Mouse (Mus musculus): ENCODE measurements around the gene Wdr90. TPM values are rescaled to one million over a fixed set of nuclear protein-coding genes. Genes with fewer than 3 reads are reported as not detected.

The Wdr90 gene
- polyA plus RNA-seq, 1 experiment from 2014 or later, result 46.3 TPM

DNA sequence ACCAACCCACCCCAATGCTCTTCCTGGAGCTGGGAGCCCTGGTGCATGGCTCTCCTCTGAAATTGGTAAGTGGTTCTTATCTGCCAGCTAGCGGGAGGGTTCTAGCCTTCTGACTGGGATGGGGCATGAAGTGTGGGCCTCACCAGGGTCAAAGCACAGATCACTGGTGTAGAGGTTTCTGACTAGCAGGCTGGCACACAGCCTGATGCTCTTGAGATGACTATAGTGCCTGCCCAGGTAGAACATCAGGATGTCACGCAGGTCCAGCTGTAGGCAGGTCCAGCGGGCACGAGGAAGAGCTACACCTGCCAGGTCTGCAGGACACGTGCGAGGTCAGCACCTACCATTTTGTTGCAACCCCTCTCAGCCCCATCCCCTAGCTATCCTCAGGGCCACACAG is 1.1 kb downstream of the Wdr90 start:
- Histone ChIP-seq H3K9me3 (ENCODE audit: control insufficient read depth, low read length) (no peaks in the 10 kb centered on the region), H3K4me2 (ENCODE audit: low read depth, low read length, severe bottlenecking) (peak overlapping the region; percentile 92), H3K27ac (ENCODE audit: low read depth, low read length) (no peak overlapping the region), H3K36me3 (ENCODE audit: control insufficient read depth, insufficient read depth, low read length) (no peaks in the 10 kb centered on the region), H3K27me3 (ENCODE audit: control insufficient read depth, insufficient read depth, low read length) (no peaks in the 10 kb centered on the region), H3K4me3 (ENCODE audit: low read depth, low read length) (peak overlapping the region; percentile 64), H3K9ac (ENCODE audit: low read length) (peak overlapping the region; percentile 84), H3K4me1 (replicated peaks; ENCODE audit: control insufficient read depth, insufficient read depth, low read length) (peaks cover 14% of the 10 kb centered on the region)
- ATAC-seq (replicated peaks; ENCODE audit: low FRiP score) (no peak), DNase-seq (ENCODE audit: low spot score) (no peak)
- 94% methylated on average over 6 of the region's 6 CpGs for WGBS

- Histone ChIP-seq H3K9me3 (ENCODE audit: control insufficient read depth, low read length) (no peaks in the 10 kb centered on the region), H3K36me3 (ENCODE audit: control insufficient read depth, insufficient read depth, low read length) (peaks cover 22% of the 10 kb centered on the region), H3K9ac (ENCODE audit: low read length) (peak within 1 kb of the TSS; percentile 84), H3K4me3 (ENCODE audit: low read depth, low read length) (peak within 1 kb of the TSS; percentile 83), H3K27ac (ENCODE audit: low read depth, low read length) (peak within 1 kb of the TSS; percentile 25; the same call in 1 of the 2 replicates), H3K4me2 (ENCODE audit: low read depth, low read length, severe bottlenecking) (peak within 1 kb of the TSS; percentile 97), H3K4me1 (replicated peaks; ENCODE audit: control insufficient read depth, insufficient read depth, low read length) (peaks cover 6% of the 10 kb centered on the region), H3K27me3 (ENCODE audit: control insufficient read depth, insufficient read depth, low read length) (no peaks in the 10 kb centered on the region)
- WGBS, result 3% methylated on average over 21 of the region's 21 CpGs
- peak; percentile 96 for ATAC-seq (replicated peaks; ENCODE audit: low FRiP score)
- DNase-seq (ENCODE audit: low spot score), result peak; percentile 96
Measured at GRCm38 (mm10) chr17:25844396-25844901, 16.9 kb downstream of the Wdr90 start, which contains the start of gene Rhot2. Rhot2 (minus strand) TSS chr17:25844851.

GRCm38 (mm10) chr17:25843636-25844395 is 17.5 kb downstream of the Wdr90 start:
- no peaks in the 10 kb centered on the region for H3K9me3 ChIP-seq (ENCODE audit: control insufficient read depth, low read length)
- 3% methylated on average over 38 of the region's 38 CpGs for WGBS
- ATAC-seq (replicated peaks; ENCODE audit: low FRiP score), result 0 out of 2 replicates have a peak, but pooled peaks have one; percentile 4
- peak overlapping the region; percentile 84 for H3K9ac ChIP-seq (ENCODE audit: low read length)
- peak overlapping the region; percentile 97 for H3K4me2 ChIP-seq (ENCODE audit: low read depth, low read length, severe bottlenecking)
- H3K4me3 ChIP-seq (ENCODE audit: low read depth, low read length), result peak overlapping the region; percentile 83
- H3K27me3 ChIP-seq (ENCODE audit: control insufficient read depth, insufficient read depth, low read length), result no peaks in the 10 kb centered on the region
- DNase-seq (ENCODE audit: low spot score), result no peak
- peaks cover 22% of the 10 kb centered on the region for H3K36me3 ChIP-seq (ENCODE audit: control insufficient read depth, insufficient read depth, low read length)
- peaks cover 6% of the 10 kb centered on the region for H3K4me1 ChIP-seq (replicated peaks; ENCODE audit: control insufficient read depth, insufficient read depth, low read length)
- H3K27ac ChIP-seq (ENCODE audit: low read depth, low read length), result peak overlapping the region; percentile 25; the same call in 1 of the 2 replicates

GRCm38 (mm10) chr17:25843122-25843521 is 18.2 kb downstream of the Wdr90 start:
- Histone ChIP-seq H3K27ac (ENCODE audit: low read depth, low read length) (no peak overlapping the region), H3K4me1 (replicated peaks; ENCODE audit: control insufficient read depth, insufficient read depth, low read length) (peaks cover 6% of the 10 kb centered on the region), H3K4me2 (ENCODE audit: low read depth, low read length, severe bottlenecking) (peak overlapping the region; percentile 97), H3K9me3 (ENCODE audit: control insufficient read depth, low read length) (no peaks in the 10 kb centered on the region), H3K4me3 (ENCODE audit: low read depth, low read length) (peak overlapping the region; percentile 83), H3K9ac (ENCODE audit: low read length) (no peak overlapping the region; the same call in 1 of the 2 replicates), H3K27me3 (ENCODE audit: control insufficient read depth, insufficient read depth, low read length) (no peaks in the 10 kb centered on the region), H3K36me3 (ENCODE audit: control insufficient read depth, insufficient read depth, low read length) (peaks cover 19% of the 10 kb centered on the region)
- 92% methylated on average over 4 of the region's 4 CpGs for WGBS
- DNase-seq (ENCODE audit: low spot score) (no peak), ATAC-seq (replicated peaks; ENCODE audit: low FRiP score) (no peak)

DNA sequence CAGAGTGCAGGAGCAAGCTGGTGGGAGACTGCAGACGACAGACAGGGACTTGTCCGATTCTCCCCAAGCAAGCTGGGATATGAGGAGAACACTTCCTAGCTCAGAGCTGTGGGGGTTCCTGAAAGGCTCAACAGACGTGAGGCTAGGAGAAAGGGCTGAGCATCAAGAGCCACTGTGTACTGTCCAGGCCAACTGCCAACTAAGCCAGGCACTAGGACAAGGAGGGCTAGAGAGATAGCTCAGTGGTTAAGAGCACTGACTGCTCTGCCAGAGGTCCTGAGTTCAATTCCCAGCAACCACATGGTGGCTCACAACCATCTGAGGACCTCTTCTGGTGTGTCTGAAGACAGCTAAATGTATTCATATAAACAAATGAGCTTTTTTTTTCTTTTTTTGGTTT is 18.8 kb downstream of the Wdr90 start:
- ATAC-seq (replicated peaks; ENCODE audit: low FRiP score) (no peak), DNase-seq (ENCODE audit: low spot score) (no peak)
- Histone ChIP-seq H3K27ac (ENCODE audit: low read depth, low read length) (no peak overlapping the region), H3K4me2 (ENCODE audit: low read depth, low read length, severe bottlenecking) (no peak overlapping the region), H3K27me3 (ENCODE audit: control insufficient read depth, insufficient read depth, low read length) (no peaks in the 10 kb centered on the region), H3K9ac (ENCODE audit: low read length) (no peak overlapping the region), H3K9me3 (ENCODE audit: control insufficient read depth, low read length) (no peaks in the 10 kb centered on the region), H3K4me1 (replicated peaks; ENCODE audit: control insufficient read depth, insufficient read depth, low read length) (peaks cover 7% of the 10 kb centered on the region), H3K36me3 (ENCODE audit: control insufficient read depth, insufficient read depth, low read length) (peaks cover 19% of the 10 kb centered on the region), H3K4me3 (ENCODE audit: low read depth, low read length) (no peak overlapping the region)
- WGBS, result 81% methylated on average over 3 of the region's 3 CpGs

DNA sequence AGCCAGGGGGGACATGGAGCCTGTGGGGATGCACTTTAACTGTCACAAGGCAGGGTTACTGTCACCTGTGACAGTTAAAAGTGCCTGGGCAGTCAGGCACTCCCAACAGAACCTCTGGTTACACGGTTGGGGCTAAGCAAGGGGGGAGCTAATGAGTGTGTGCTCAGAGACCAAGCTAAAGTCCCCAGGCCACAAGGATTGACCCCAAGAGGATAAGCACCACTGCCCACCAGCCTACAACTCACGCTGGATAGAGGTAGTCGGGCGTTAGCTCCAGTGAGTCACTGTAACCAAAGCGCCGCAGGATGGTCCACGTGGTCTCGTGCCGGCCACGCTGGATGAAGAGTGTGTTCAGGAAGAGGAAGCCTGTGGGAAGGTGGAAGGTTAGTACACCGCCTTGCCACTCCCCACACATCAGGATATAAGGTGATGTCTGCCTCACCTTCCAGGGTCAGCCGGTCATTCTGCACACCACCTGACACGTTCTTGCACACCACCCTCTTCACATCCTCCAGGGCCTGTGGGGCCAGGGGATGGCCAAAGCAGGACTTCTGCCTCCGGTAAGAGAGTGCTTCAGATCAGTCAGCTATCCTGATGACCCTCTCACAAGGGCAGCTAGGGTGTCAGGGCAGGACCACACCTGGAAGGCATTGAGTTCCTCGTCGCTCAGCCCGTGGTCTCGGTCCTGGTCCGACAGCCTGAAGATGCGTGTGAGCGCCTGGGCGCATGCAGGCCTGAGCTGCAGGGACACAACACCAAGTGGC is 20.0 kb downstream of the Wdr90 start, which contains the start of gene Gm20683:
TSS of gene Gm20683 (minus strand) at position 647 of the 764 bp plus-strand sequence.
- WGBS, result 93% methylated on average over 22 of the region's 22 CpGs
- no peak for ATAC-seq (replicated peaks; ENCODE audit: low FRiP score)
- Histone ChIP-seq H3K4me2 (ENCODE audit: low read depth, low read length, severe bottlenecking) (no peak within 1 kb of the TSS), H3K4me1 (replicated peaks; ENCODE audit: control insufficient read depth, insufficient read depth, low read length) (peaks cover 17% of the 10 kb centered on the region), H3K27ac (ENCODE audit: low read depth, low read length) (no peak within 1 kb of the TSS), H3K9me3 (ENCODE audit: control insufficient read depth, low read length) (no peaks in the 10 kb centered on the region), H3K4me3 (ENCODE audit: low read depth, low read length) (no peak within 1 kb of the TSS), H3K36me3 (ENCODE audit: control insufficient read depth, insufficient read depth, low read length) (peaks cover 19% of the 10 kb centered on the region), H3K9ac (ENCODE audit: low read length) (no peak within 1 kb of the TSS), H3K27me3 (ENCODE audit: control insufficient read depth, insufficient read depth, low read length) (no peaks in the 10 kb centered on the region)
- no peak for DNase-seq (ENCODE audit: low spot score)

- no peak for DNase-seq (ENCODE audit: low spot score)
- ATAC-seq (replicated peaks; ENCODE audit: low FRiP score), result no peak
- WGBS, result 92% methylated on average over 6 of the region's 6 CpGs
- no peak overlapping the region for H3K4me2 ChIP-seq (ENCODE audit: low read depth, low read length, severe bottlenecking)
- no peak overlapping the region for H3K27ac ChIP-seq (ENCODE audit: low read depth, low read length)
- H3K36me3 ChIP-seq (ENCODE audit: control insufficient read depth, insufficient read depth, low read length), result peaks cover 19% of the 10 kb centered on the region
- H3K4me3 ChIP-seq (ENCODE audit: low read depth, low read length), result no peak overlapping the region
- H3K9me3 ChIP-seq (ENCODE audit: control insufficient read depth, low read length), result no peaks in the 10 kb centered on the region
- H3K9ac ChIP-seq (ENCODE audit: low read length), result no peak overlapping the region
- H3K27me3 ChIP-seq (ENCODE audit: control insufficient read depth, insufficient read depth, low read length), result no peaks in the 10 kb centered on the region
- peaks cover 18% of the 10 kb centered on the region for H3K4me1 ChIP-seq (replicated peaks; ENCODE audit: control insufficient read depth, insufficient read depth, low read length)
Measured at GRCm38 (mm10) chr17:25840519-25840918, 20.8 kb downstream of the Wdr90 start.

DNA sequence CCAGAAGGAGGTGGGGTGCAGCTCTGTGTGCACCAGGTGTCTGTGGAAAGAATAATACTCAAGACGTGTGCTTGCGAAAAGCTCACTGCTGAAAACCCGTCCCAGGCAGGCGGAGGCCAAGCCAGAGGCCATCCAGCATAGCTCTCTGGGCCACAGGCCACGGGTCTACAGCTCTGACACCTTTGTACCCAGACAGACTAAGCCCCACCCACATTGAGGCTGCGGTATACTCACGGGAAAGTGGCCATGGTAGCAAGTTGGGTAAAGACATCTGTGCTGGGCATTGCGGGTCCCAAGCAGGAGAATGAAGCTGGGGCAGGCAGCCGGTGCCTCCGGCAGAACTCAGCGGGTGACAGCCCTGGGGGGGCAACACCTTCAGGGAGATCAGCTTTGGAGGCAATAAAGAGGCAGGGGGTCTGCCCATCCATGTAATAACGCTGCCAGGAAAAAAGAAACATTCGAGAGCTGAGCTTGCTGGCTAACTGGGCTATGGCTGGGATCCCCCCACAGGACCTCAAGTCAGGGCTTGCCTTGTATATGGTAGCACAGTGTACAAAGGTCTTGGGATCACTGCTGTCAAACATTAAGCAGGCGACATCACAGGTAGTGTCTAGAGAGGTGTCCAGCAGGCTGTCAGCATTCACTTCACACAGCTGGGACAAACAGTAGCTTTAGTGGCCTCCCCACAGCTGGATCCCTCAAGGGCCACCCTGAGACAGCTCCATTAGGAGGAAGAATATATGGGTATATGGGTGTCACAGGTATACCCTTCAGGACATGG is 21.7 kb downstream of the Wdr90 start:
- ATAC-seq (replicated peaks; ENCODE audit: low FRiP score) (no peak), DNase-seq (ENCODE audit: low spot score) (no peak)
- Histone ChIP-seq H3K4me1 (replicated peaks; ENCODE audit: control insufficient read depth, insufficient read depth, low read length) (peaks cover 23% of the 10 kb centered on the region), H3K4me2 (ENCODE audit: low read depth, low read length, severe bottlenecking) (no peak overlapping the region), H3K9me3 (ENCODE audit: control insufficient read depth, low read length) (no peaks in the 10 kb centered on the region), H3K27ac (ENCODE audit: low read depth, low read length) (no peak overlapping the region), H3K9ac (ENCODE audit: low read length) (no peak overlapping the region), H3K27me3 (ENCODE audit: control insufficient read depth, insufficient read depth, low read length) (no peaks in the 10 kb centered on the region), H3K36me3 (ENCODE audit: control insufficient read depth, insufficient read depth, low read length) (peaks cover 19% of the 10 kb centered on the region), H3K4me3 (ENCODE audit: low read depth, low read length) (no peak overlapping the region)
- 88% methylated on average over 14 of the region's 14 CpGs for WGBS
